Mouse (Mus musculus) embryonic fibroblast, embryonic 13.5 days (primary cell): ENCODE measurements at regions not wholly inside any gene's neighbourhood (a gene's known extent, or its start where the extent isn't known, plus 50 kb on each side); places are given as distances from the start of the nearest gene placed in this dataset.

ENCODE experiments used
- CTCF ChIP-seq: IDR thresholded peaks from 2 replicates; pipeline ENCODE4 v1.5.1; 2011; ENCODE audit warnings: mild to moderate bottlenecking, control low read depth, low read length, moderate library complexity, borderline replicate concordance; ENCODE audit not compliant: insufficient read depth
- POLR2A ChIP-seq: IDR thresholded peaks from 2 replicates; pipeline ENCODE4 v1.6.1; 2011; ENCODE audit warnings: low read depth, mild to moderate bottlenecking, control low read depth, low read length, moderate library complexity

DNA sequence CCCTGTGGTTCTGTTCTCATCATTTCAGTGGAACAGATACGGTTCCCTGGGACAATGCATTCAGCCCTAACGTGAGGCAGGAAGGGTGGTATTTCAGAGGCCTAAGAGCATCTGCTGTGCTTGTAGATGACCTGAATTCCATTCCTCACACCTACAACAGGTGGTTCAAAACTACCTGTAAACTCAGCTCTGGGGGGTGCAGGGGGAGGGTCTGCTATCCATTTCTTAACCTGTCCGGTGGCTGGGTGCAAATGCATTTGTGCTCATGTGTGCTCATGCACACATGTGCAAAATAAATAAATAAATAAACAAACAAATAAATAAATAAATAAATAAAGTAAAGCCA, 171.9 kb upstream of the Krr1 start:
- no peak for TF ChIP-seq CTCF
- no peak for TF ChIP-seq POLR2A
